13 mouse cellular contexts compared by ENCODE assay signal in genomic region chr11:8537013-8537614, GRCm38 (mm10).
DNase-seq lines count a peak whose midpoint lies in the region; ATAC-seq and TF ChIP-seq lines count a peak whose summit lies in the region.
"Had no signal": no experiment of that assay in that cellular context is flagged by ENCODE, and none has a peak within 500 bp of the region (broad histone marks: within the 10 kb centered on the region; RNA-seq: fewer than 3 reads in every experiment).

No protein-coding gene starts in this region.

- TF ChIP-seq EP300 in stomach, postnatal 0 days (optimal IDR thresholded peaks at IDR 0.05) = no peak

- intact Hi-C loops in gastrocnemius, adult 2 months (cut with DNase I) = loop anchor here (5.0 to 10.0 kb wide), 2 partner anchors 125 to 418 kb away; partner anchors contain the start of gene Tns3
- intact Hi-C loops in gastrocnemius, postnatal 36 days (cut with DNase I) = no loop called here

- ATAC-seq in lung, embryonic 15.5 days (ENCODE audit: borderline replicate concordance, extremely low read depth, low FRiP score, low TSS enrichment) = peak; percentile 85
- ATAC-seq in limb, embryonic 13.5 days (ENCODE audit: low FRiP score, low read depth) = no peak
- ATAC-seq in stomach, postnatal 0 days (ENCODE audit: low FRiP score, low TSS enrichment) = no peak; the same call in 1 of the 2 replicates
- ATAC-seq in liver, embryonic 11.5 days (replicated peaks; ENCODE audit: low FRiP score) = no peak

- no peak overlapping the region; the same call in 1 of the 2 replicates for H3K27ac ChIP-seq in gastrocnemius, adult 2 months
- peak overlapping the region; percentile 90 for H3K27ac ChIP-seq in lung, embryonic 15.5 days
- peak overlapping the region; percentile 55; the same call in 1 of the 2 replicates for H3K27ac ChIP-seq in limb, embryonic 13.5 days
- peak overlapping the region; percentile 53 for H3K27ac ChIP-seq in stomach, postnatal 0 days (replicated peaks)
- H3K27ac ChIP-seq in liver, embryonic 11.5 days (ENCODE audit: low read depth, low read length) = no peak overlapping the region; the same call in 1 of the 2 replicates
- H3K27ac ChIP-seq: liver, embryonic 14.5 days; neural tube, embryonic 13.5 days had no signal

- no peak for TF ChIP-seq CTCF in gastrocnemius, adult 2 months (IDR thresholded peaks at IDR 0.05)
- TF ChIP-seq CTCF in stomach, postnatal 0 days (IDR thresholded peaks at IDR 0.05; ENCODE audit: low read depth) = no peak

- peaks cover 35% of the 10 kb centered on the region for H3K4me1 ChIP-seq in lung, embryonic 15.5 days
- H3K4me1 ChIP-seq in limb, embryonic 13.5 days = peaks cover 44% of the 10 kb centered on the region
- H3K4me1 ChIP-seq in stomach, postnatal 0 days (replicated peaks; ENCODE audit: control insufficient read depth, insufficient read depth) = no peaks in the 10 kb centered on the region
- no peaks in the 10 kb centered on the region for H3K4me1 ChIP-seq in liver, embryonic 11.5 days (replicated peaks; ENCODE audit: control insufficient read depth, insufficient read depth, low read length)

- peaks cover 8% of the 10 kb centered on the region; the same call in 1 of the 2 replicates for H3K36me3 ChIP-seq in lung, embryonic 15.5 days
- peaks cover 80% of the 10 kb centered on the region for H3K36me3 ChIP-seq in limb, embryonic 13.5 days
- H3K36me3 ChIP-seq in stomach, postnatal 0 days (ENCODE audit: control insufficient read depth, insufficient read depth, low read length) = peaks cover 3% of the 10 kb centered on the region; the same call in 1 of the 2 replicates
- no peaks in the 10 kb centered on the region for H3K36me3 ChIP-seq in liver, embryonic 11.5 days (ENCODE audit: control insufficient read depth, insufficient read depth, low read length)
- H3K36me3 ChIP-seq: neural tube, embryonic 13.5 days had no signal

- no peak overlapping the region for H3K4me2 ChIP-seq in lung, embryonic 15.5 days
- no peak overlapping the region for H3K4me2 ChIP-seq in limb, embryonic 13.5 days (replicated peaks)
- no peak overlapping the region for H3K4me2 ChIP-seq in stomach, postnatal 0 days (replicated peaks; ENCODE audit: low read depth)
- H3K4me2 ChIP-seq in liver, embryonic 11.5 days = no peak overlapping the region
- H3K4me2 ChIP-seq: neural tube, embryonic 13.5 days had no signal

- 42% methylated on average over 5 of the region's 5 CpGs for WGBS in lung, embryonic 15.5 days
- 56% methylated on average over 5 of the region's 5 CpGs for WGBS in limb, embryonic 13.5 days
- WGBS in stomach, postnatal 0 days = 44% methylated on average over 5 of the region's 5 CpGs
- WGBS in liver, embryonic 11.5 days = 64% methylated on average over 5 of the region's 5 CpGs

- no peaks in the 10 kb centered on the region for H3K9me3 ChIP-seq in lung, embryonic 15.5 days
- H3K9me3 ChIP-seq in limb, embryonic 13.5 days = no peaks in the 10 kb centered on the region
- no peaks in the 10 kb centered on the region for H3K9me3 ChIP-seq in stomach, postnatal 0 days (ENCODE audit: control insufficient read depth, low read length)
- no peaks in the 10 kb centered on the region for H3K9me3 ChIP-seq in liver, embryonic 11.5 days (ENCODE audit: control insufficient read depth, low read length)
- H3K9me3 ChIP-seq: neural tube, embryonic 13.5 days had no signal

- H3K4me3 ChIP-seq in gastrocnemius, adult 2 months = no peak overlapping the region
- H3K4me3 ChIP-seq in lung, embryonic 15.5 days = no peak overlapping the region
- no peak overlapping the region for H3K4me3 ChIP-seq in limb, embryonic 13.5 days
- H3K4me3 ChIP-seq in stomach, postnatal 0 days (ENCODE audit: low read depth, low read length) = no peak overlapping the region
- H3K4me3 ChIP-seq in liver, embryonic 11.5 days (ENCODE audit: low read depth, low read length) = no peak overlapping the region
- H3K4me3 ChIP-seq: neural tube, embryonic 13.5 days had no signal

- peak; percentile 35 for DNase-seq in gastrocnemius, adult 2 months
- DNase-seq in gastrocnemius, postnatal 36 days = no peak
- DNase-seq in lung, adult 18-20 months = no peak
- DNase-seq in stomach, postnatal 0 days (ENCODE audit: low spot score) = no peak
- no peak for DNase-seq in layer of hippocampus, adult 9-11 months
- DNase-seq in liver, embryonic 11.5 days (ENCODE audit: low spot score) = no peak
- DNase-seq: cerebellum, adult 9-10 months; midbrain, embryonic 14.5 days; right cerebral cortex, adult 18-20 months had no signal

- H3K27me3 ChIP-seq in lung, embryonic 15.5 days = no peaks in the 10 kb centered on the region
- no peaks in the 10 kb centered on the region for H3K27me3 ChIP-seq in limb, embryonic 13.5 days
- no peaks in the 10 kb centered on the region for H3K27me3 ChIP-seq in stomach, postnatal 0 days (ENCODE audit: control insufficient read depth, insufficient read depth, low read length)
- H3K27me3 ChIP-seq in liver, embryonic 11.5 days (replicated peaks; ENCODE audit: control insufficient read depth, insufficient read depth, low read length) = no peaks in the 10 kb centered on the region
- H3K27me3 ChIP-seq: neural tube, embryonic 13.5 days had no signal

- H3K9ac ChIP-seq in lung, embryonic 15.5 days = no peak overlapping the region
- H3K9ac ChIP-seq in limb, embryonic 13.5 days = no peak overlapping the region
- H3K9ac ChIP-seq in stomach, postnatal 0 days (ENCODE audit: low read length) = no peak overlapping the region
- H3K9ac ChIP-seq in liver, embryonic 11.5 days (ENCODE audit: low read depth, low read length) = no peak overlapping the region
- H3K9ac ChIP-seq: liver, embryonic 14.5 days; neural tube, embryonic 13.5 days had no signal

Comparison
In these comparisons a context has a peak if more than half of its experiments do, and no peak if none do; other contexts are left out.
1. H3K27ac ChIP-seq: peak in lung, embryonic 15.5 days (single experiment), limb, embryonic 13.5 days (single experiment) and stomach, postnatal 0 days (single experiment); none in gastrocnemius, adult 2 months (single experiment) and liver, embryonic 11.5 days (single experiment).